Mouse (Mus musculus) C2C12 (cell line): ENCODE results near the gene Timm29. TPM values are rescaled to one million over a fixed set of nuclear protein-coding genes. Genes with fewer than 3 reads are reported as not detected.
A peak's percentile ranks its signal among the peaks of the same experiment; 100 is the strongest.

Source experiments
- H3K27me3 ChIP-seq: one replicate; pipeline ENCODE4 v1.6.1; 2011; ENCODE audit not compliant: control insufficient read depth, insufficient read depth, insufficient read length
- H3K36me3 ChIP-seq: one replicate; pipeline ENCODE4 v1.6.1; 2011; ENCODE audit not compliant: control insufficient read depth, insufficient read depth
- H3K4me3 ChIP-seq: one replicate; pipeline ENCODE4 v1.5.1; 2011; ENCODE audit warnings: mild to moderate bottlenecking, control low read depth; ENCODE audit not compliant: poor library complexity, insufficient read depth, severe bottlenecking
- H3K79me2 ChIP-seq: one replicate; pipeline ENCODE4 v1.6.1; 2011; ENCODE audit not compliant: control insufficient read depth, insufficient read depth
- H3K79me3 ChIP-seq: one replicate; pipeline ENCODE4 v1.6.1; 2011; ENCODE audit warnings: low read depth, control low read depth
- H3ac ChIP-seq: one replicate; pipeline ENCODE3; 2011; ENCODE audit warnings: low read depth; ENCODE audit not compliant: control insufficient read depth, insufficient read length
- CEBPB ChIP-seq: IDR thresholded peaks from one replicate; pipeline ENCODE4 v1.6.1; 2011; ENCODE audit warnings: low read depth, mild to moderate bottlenecking, control low read depth, moderate library complexity
- CTCF ChIP-seq: IDR thresholded peaks from one replicate; pipeline ENCODE4 v1.5.1; 2011; ENCODE audit not compliant: control insufficient read depth, insufficient read depth, insufficient read length
- FOSL1 ChIP-seq: IDR thresholded peaks from one replicate; pipeline ENCODE4 v1.8.0; 2011; ENCODE audit warnings: mild to moderate bottlenecking, low read length; ENCODE audit not compliant: poor library complexity, insufficient read depth, severe bottlenecking
- MAX ChIP-seq: IDR thresholded peaks from one replicate; pipeline ENCODE4 v1.6.1; 2011; ENCODE audit warnings: mild to moderate bottlenecking, control low read depth
- MYOD1 ChIP-seq: IDR thresholded peaks from one replicate; pipeline ENCODE4 v1.6.1; 2011; ENCODE audit warnings: low read depth; ENCODE audit not compliant: control insufficient read depth, insufficient read length
- MYOG ChIP-seq: IDR thresholded peaks from one replicate; pipeline ENCODE4 v1.6.1; 2011; ENCODE audit not compliant: control insufficient read depth, insufficient read length; ENCODE audit errors: extremely low read depth
- USF1 ChIP-seq: IDR thresholded peaks from one replicate; pipeline ENCODE4 v1.6.1; 2011; ENCODE audit warnings: low read depth, mild to moderate bottlenecking, control low read depth, moderate library complexity
- polyA plus RNA-seq: library from polyadenylated mRNA; unstranded; fragments of >200 nt; fragmentation: generic; extraction: Trizol; gene quantifications from one replicate; pipeline ENCODE4 v1.2.1, GENCODE M21; 2012; ENCODE audit warnings: missing spikeins

Gene Timm29
- polyA plus RNA-seq, 1 experiment, result 20.8 TPM

DNA sequence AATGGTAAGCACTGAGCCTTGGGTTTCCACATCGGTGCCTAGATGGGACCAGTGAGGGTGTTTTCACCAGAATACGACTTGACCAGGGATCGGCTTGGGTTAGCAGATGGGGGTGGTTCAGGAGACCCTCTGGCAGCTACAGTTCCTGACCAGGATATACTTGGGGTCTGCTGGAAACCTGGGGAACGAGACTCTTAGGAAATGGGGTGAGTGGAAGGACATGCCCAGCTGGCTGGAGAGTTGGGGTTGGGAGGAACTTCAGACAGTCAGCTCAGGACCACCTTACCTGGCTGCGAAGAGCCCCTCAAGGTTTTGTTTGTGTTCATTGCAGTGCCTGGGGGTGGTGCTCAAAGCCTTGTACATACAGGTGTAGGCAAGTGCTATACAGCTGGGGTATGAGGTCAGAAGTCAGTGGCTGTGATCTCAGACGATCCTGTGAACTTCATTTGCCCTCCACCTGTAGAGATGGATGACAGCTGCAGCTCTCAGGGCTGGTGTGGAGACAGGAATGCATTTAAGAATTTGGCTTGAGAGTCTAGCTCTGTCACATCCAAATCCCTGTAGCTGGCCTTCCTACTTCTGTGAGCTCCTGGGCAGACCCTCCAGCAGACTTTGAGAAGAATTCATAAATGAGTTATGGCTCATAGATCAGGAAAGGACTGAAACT, 38.8 kb upstream of the Timm29 start:
- H3K27me3 ChIP-seq, result no peaks in the 10 kb centered on the region
- H3K79me3 ChIP-seq, result peaks cover 80% of the 10 kb centered on the region
- TF ChIP-seq FOSL1 (no peak), MYOD1 (no peak), MAX (no peak), USF1 (no peak), MYOG (no peak)
- H3K36me3 ChIP-seq, result peaks cover 38% of the 10 kb centered on the region
- H3K4me3 ChIP-seq, result no peak overlapping the region
- peaks cover 100% of the 10 kb centered on the region for H3K79me2 ChIP-seq
- no peak overlapping the region for H3ac ChIP-seq

DNA sequence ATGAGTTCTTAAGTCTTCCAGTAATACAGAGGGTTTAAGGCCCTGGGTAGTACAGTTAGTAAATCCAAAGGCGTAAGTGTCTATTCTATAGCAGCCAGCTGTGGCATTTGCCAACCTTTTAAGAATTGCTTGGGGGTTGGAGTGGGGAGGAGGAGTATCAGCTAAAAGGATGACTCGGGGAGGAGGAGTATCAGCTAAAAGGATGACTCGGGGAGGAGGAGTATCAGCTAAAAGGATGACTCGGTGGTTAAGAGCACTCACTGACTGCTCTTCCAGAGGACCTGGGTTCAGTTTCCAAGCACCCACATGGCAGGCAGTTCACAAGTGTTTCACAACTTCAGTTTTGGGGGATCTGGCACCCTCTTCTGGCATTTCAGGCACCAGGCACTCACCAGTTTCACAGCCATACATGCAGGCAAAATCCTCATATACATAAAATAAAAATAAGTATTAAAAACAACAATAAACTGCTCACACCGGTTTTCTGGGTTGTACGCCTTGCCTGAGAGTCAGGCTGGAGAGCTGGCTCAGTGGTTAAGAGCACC, 37.3 kb upstream of the Timm29 start:
- Histone ChIP-seq H3K79me2 (peaks cover 100% of the 10 kb centered on the region), H3K27me3 (no peaks in the 10 kb centered on the region), H3ac (no peak overlapping the region), H3K4me3 (no peak overlapping the region), H3K79me3 (peaks cover 78% of the 10 kb centered on the region), H3K36me3 (peaks cover 27% of the 10 kb centered on the region)
- TF ChIP-seq CEBPB (peak; percentile 25), MAX (no peak), FOSL1 (no peak), MYOG (no peak), CTCF (no peak)

DNA sequence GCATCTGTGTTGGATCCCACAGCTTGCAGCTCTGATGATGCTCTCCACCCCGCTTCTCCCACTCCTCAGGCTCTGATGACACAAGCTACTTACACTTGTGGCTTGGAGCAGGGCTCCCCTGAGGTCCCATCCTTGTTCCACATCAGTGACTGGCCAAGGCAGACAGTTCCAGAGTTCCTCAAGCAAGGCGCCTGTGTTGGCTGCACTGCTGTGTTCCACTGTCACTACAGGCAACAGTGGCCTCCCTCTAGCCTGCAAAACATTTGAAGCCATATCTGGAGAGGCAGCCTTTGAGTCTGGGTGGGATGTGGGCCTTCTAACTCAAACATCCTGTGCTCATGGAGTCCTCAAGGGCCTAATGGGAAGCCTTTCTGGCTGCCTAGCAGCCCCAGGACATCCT, 35.5 kb upstream of the Timm29 start:
- TF ChIP-seq USF1, result no peak
- no peak for TF ChIP-seq MAX
- no peak for TF ChIP-seq CEBPB
- TF ChIP-seq MYOG, result no peak
- TF ChIP-seq FOSL1, result no peak
- TF ChIP-seq MYOD1, result no peak
- TF ChIP-seq CTCF, result no peak
- no peaks in the 10 kb centered on the region for H3K27me3 ChIP-seq
- peaks cover 26% of the 10 kb centered on the region for H3K36me3 ChIP-seq

DNA sequence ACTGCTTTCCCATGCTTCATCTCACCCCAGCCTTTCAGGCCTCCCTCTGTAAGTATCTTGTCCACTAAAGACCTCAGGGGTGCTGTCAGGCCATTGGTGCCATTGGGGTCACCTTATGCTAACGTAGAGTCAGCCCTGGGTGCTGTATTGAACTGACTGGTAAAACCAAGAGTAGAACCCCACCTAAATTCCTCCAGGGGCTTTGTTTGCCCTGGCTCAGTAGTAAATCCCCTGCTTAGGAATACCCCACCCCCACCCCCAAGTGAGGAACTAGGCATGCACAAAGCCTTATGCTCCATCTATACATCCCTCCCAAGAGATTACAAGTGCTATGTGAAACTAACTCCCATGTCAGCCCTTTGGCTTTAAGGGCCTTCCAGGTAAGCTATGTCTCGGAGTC, 35.0 kb upstream of the Timm29 start:
- Histone ChIP-seq H3K4me3 (no peak overlapping the region), H3K79me3 (peaks cover 72% of the 10 kb centered on the region), H3K79me2 (peaks cover 100% of the 10 kb centered on the region), H3K27me3 (no peaks in the 10 kb centered on the region), H3ac (no peak overlapping the region), H3K36me3 (peaks cover 26% of the 10 kb centered on the region)
- TF ChIP-seq MAX, result no peak
- TF ChIP-seq MYOD1, result no peak
- no peak for TF ChIP-seq CEBPB
- TF ChIP-seq FOSL1, result no peak
- no peak for TF ChIP-seq MYOG
- no peak for TF ChIP-seq CTCF
- TF ChIP-seq USF1, result no peak

More for the DNA sequence above, 35.5 kb upstream of the Timm29 start:
- Histone ChIP-seq H3K79me2 (peaks cover 100% of the 10 kb centered on the region), H3ac (no peak overlapping the region), H3K4me3 (no peak overlapping the region), H3K79me3 (peaks cover 72% of the 10 kb centered on the region)

DNA sequence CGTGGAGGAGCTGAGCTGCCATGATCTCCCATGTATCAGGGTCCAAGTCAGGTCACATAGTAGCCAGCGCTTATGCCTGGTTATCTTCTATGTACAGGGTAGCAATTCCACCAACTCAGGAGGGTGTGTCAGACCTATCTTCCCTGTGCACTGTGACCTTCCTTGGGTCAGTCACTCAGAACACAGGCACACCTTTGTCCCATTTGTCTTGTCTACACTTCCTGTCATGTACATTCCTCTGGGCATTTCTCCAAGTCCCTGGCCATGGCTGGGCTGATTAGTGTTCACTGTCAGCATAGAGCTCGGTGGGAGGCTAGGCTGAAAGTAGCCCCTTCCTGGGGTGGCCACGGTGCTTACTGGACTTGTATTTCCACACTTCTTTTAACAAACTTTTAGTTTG, 34.2 kb upstream of the Timm29 start:
- peaks cover 100% of the 10 kb centered on the region for H3K79me2 ChIP-seq
- TF ChIP-seq MYOD1 (no peak), CEBPB (no peak), USF1 (no peak), MAX (no peak), FOSL1 (no peak), MYOG (no peak), CTCF (no peak)
- H3K36me3 ChIP-seq, result peaks cover 26% of the 10 kb centered on the region
- peaks cover 68% of the 10 kb centered on the region for H3K79me3 ChIP-seq
- no peak overlapping the region for H3ac ChIP-seq
- no peaks in the 10 kb centered on the region for H3K27me3 ChIP-seq
- H3K4me3 ChIP-seq, result no peak overlapping the region

DNA sequence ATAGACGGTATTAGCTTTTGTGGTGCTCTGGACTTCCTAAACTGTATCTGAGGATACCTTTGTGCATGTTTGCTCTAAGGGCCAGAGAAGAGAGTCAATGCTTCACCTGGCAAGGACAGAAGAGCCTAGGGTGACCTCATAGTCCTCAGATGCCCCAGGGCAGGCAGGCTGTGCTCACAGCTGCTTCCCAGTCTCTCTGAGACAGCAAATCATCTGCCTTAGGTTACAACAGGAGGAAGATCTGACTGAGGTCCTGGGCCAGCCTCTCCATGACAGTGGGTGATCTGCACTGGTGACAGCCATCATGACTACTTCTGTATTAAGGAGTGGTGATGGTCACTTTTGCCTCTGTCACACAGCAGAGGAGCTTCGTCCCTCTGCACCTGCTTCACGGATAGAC, 33.4 kb upstream of the Timm29 start:
- no peaks in the 10 kb centered on the region for H3K27me3 ChIP-seq
- no peak for TF ChIP-seq MYOG
- no peak for TF ChIP-seq FOSL1
- no peak for TF ChIP-seq CEBPB
- no peak overlapping the region for H3ac ChIP-seq
- H3K79me2 ChIP-seq, result peaks cover 100% of the 10 kb centered on the region
- peaks cover 24% of the 10 kb centered on the region for H3K36me3 ChIP-seq
- no peak overlapping the region for H3K4me3 ChIP-seq
- peaks cover 64% of the 10 kb centered on the region for H3K79me3 ChIP-seq
